Mouse (Mus musculus) embryo, embryonic 9.5 days (tissue): ENCODE measurements around the gene Slc47a2.

Source experiments
- DNase-seq: peaks from one replicate; pipeline ENCODE4 v3.0.0-alpha.2; 2017; ENCODE audit errors: extremely low spot score

Slc47a2 gene

GRCm38 (mm10) chr11:61342505-61343420 is at the start of gene Slc47a2:
TSS of gene Slc47a2 (minus strand) at chr11:61342860.
- peak; percentile 60 for DNase-seq

DNA sequence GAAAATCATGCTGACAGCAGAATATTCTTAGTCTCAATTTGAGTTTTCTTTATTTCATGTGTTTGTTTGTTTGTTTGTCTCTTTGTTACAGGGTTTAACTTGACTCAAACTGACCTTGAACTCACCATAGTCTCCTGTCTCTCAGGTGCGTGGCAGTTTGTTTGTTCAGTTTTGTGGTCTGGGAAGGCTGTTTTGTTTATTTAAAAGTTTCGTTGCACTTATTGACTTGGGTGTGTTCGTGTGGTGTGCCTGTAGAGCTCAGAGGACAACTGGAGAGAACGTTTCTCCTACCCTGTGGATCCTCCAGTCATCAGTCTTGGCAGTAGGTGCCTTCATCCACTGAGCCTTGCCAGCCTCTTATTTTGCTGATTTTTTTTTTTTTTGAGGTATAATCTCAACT is 46.3 kb upstream of the Slc47a2 start:
- no peak for DNase-seq

- peak; percentile 41 for DNase-seq
Measured at GRCm38 (mm10) chr11:61388012-61388411, 45.4 kb upstream of the Slc47a2 start.

- DNase-seq: no peak
Measured at GRCm38 (mm10) chr11:61387233-61387632, 44.6 kb upstream of the Slc47a2 start.

GRCm38 (mm10) chr11:61385725-61386124 is 43.1 kb upstream of the Slc47a2 start:
- DNase-seq: no peak

GRCm38 (mm10) chr11:61381272-61381671 is 38.6 kb upstream of the Slc47a2 start:
- DNase-seq: no peak

GRCm38 (mm10) chr11:61378651-61379050 is 36.0 kb upstream of the Slc47a2 start:
- DNase-seq: no peak

DNA sequence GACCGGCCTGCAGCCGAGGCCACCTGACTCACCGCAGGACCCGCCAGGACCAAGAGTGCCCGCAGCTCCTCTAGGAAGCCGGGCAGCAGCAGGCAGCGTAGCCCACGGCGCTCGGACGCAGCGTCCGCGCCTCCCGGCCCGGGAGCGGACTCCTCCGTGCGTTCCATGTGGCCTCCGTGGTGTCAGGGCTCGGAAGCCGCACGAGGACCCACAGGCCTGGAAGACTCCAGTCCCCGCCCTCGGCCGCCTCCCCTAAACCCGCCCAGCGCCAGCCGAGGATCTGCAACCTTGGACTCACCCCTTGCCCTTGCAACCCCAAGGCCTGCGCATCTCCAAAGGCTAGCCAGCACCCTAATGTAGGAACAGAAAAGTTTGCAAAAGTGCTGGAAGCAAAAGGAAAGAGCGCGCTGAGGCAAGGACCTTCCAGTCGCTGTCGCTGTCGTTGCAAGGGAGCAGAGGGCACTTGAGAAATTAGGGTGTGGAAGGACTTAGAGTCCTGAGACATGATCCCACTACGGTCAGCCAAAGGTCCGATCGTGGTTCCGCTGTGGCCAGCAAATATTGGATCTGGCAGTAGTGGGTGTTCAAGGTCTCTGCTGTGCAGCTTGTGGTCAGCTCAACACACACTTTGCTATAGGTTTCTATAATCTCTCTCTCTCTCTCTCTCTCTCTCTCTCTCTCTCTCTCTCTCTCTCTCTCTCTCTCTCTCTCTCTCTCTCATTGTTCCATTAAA is 35.4 kb upstream of the Slc47a2 start, which contains the start of gene Slc47a1:
Gene Slc47a1, minus strand, starts transcription at position 465 of the 733 bp plus-strand sequence.
- peak; percentile 27 for DNase-seq

DNA sequence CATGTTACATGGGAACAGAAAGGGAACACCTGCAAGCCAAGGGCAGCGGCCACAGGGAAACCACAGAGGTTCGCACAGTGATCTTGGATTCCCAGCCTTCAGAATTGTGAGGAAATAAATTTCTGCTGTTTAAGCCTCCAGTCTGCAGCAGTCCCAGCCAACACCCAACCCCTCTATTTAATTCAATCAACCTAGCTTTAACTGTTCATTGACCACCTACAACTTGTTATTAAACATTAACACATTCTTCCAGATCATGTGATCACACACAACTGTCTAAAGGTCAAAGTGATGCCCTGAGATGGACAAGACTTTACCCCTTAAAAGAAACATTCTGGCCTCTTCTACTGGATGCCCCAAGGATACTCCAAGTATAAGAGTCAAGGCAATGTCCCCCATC is 26.0 kb upstream of the Slc47a2 start:
- DNase-seq: no peak

DNA sequence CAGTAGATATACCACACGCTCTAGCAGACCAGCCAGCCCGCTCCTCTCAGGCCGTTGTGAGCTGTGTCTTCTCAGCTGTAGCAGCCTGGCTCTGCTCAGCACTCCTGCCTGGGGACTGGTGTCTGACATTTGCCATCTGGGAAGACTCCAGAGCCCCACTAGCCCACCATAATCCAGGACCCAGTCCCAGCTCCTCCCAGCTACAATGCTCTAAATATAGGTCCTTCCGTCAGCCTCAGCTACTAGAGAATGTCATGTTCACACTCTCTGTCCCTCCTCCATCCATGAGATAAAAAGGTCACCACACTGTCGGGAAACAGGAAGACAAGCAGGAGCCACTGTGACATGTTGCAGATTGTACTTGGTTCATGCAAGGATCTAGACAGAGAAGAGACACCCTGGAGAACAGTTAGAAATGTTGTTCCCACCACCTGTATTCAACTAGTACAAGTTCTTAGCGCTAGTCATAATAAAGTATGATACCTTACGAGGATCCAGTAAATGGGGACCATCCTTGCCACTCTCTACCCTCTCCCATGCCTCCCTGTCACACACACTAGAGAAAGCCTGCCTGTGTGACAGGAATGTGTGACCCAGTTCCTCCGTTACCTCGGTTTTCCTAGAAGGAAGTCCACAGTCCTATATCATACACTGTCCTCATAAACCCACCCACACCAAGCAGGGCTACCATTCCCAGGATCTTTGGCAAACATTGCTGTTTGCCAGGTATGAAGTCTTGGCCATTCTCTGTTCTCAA is 24.0 kb upstream of the Slc47a2 start:
- DNase-seq: no peak

DNA sequence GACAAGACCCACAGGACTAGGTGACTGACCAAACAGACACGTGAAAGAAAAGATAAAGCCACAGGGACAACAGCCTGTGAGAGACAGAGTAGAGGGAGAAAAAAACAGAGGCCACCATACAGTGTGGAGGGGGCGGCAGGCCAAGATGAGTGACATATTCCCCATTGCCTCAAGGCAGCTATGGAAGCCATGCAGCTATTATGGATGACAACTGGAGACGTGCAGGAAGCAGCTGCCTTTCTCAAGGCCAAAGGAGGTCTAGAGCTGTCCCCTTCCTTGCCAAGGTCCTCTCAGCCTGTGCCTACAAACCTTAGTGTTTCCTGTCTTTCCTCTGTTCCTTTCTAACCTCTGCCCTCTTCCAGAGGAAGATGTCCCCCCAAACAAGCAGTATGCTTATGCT is 23.3 kb upstream of the Slc47a2 start:
- no peak for DNase-seq

- no peak for DNase-seq
Measured at GRCm38 (mm10) chr11:61364096-61364495, 21.4 kb upstream of the Slc47a2 start.

DNA sequence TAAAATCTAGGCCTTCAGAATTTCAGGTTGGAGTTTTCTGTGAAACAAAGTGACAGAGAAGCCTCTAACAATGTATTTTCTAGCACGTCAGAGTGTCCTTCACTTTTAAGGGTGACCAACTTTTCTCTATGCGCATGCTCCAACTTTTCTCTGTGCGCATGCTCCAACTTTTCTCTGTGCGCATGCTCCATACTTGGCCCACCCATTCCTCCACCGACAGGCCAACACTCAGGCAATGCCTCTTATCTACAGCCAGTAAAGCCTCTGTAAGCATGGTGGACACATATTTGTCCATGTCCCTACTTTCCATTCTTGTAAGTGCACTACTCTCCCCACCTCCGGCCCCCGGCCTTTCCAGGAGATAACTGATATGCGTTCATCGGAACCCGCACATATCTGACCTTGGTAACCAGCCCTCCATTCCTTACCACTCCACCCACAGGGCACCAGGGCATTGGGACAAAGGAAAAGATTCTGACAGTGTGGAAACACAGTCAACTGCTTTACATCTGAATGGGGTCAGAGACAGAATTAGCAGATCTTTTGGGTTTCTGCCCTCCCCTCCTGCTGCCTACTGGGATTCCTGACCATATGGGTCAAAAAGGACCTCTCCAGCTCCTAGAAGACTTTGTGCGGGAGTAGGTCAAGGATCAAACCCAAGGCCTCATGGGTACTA is 19.0 kb upstream of the Slc47a2 start:
- DNase-seq: no peak

GRCm38 (mm10) chr11:61356600-61356999 is 13.9 kb upstream of the Slc47a2 start:
- DNase-seq: no peak

- DNase-seq: no peak
Measured at GRCm38 (mm10) chr11:61356111-61356510, 13.5 kb upstream of the Slc47a2 start.

- DNase-seq: no peak
Measured at GRCm38 (mm10) chr11:61355351-61355750, 12.7 kb upstream of the Slc47a2 start.

- DNase-seq: no peak
Measured at GRCm38 (mm10) chr11:61354346-61354745, 11.7 kb upstream of the Slc47a2 start.

GRCm38 (mm10) chr11:61353038-61353437 is 10.4 kb upstream of the Slc47a2 start:
- no peak for DNase-seq

GRCm38 (mm10) chr11:61352138-61352651 is 9.5 kb upstream of the Slc47a2 start:
- no peak for DNase-seq

- peak; percentile 40 for DNase-seq
Measured at GRCm38 (mm10) chr11:61349337-61349736, 6.7 kb upstream of the Slc47a2 start.

DNA sequence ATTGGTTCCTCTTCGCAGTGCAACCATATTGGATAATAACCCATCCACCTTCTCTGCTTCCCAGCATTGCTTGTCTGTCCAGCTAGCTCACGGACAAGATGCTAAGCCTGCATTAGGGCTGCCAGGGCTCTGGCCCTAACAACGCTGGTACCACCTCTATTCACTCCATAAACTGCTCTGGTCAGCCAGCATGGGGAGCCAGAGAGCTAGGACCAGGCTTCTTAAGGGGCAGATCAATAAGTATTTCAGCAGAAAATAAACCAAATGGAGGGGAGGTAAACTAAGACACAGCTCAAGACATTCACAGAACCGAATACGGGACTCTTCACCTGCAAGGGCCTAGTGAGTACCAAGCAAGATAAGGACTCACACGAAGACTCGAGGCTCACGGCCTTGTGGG is 3.5 kb upstream of the Slc47a2 start:
- DNase-seq: no peak
